Mouse (Mus musculus) MEL (cell line): Measurements from ENCODE around the gene Slc35c1. TPM values are rescaled to one million over a fixed set of nuclear protein-coding genes. Genes with fewer than 3 reads are reported as not detected.

Source experiments
- DNase-seq: peaks from one replicate; pipeline ENCODE4 v3.0.0; 2011; ENCODE audit warnings: low read depth, low spot score
- H3K27ac ChIP-seq: 2 replicates; pipeline ENCODE4 v1.5.1; 2012; ENCODE audit warnings: low read depth, mild to moderate bottlenecking, control low read depth, low read length, moderate library complexity; ENCODE audit not compliant: control insufficient read depth
- H3K27me3 ChIP-seq, 2 experiments: fragments of 150-350 bp in 1 of 2; sonication (generic) in 1 of 2; 2 replicates each; pipeline ENCODE4 v1.6.1; 2012; ENCODE audit warnings: low read length in 2 of 2, mild to moderate bottlenecking in 2 of 2, improper control_type of control experiment in 1 of 2, moderate library complexity in 1 of 2; ENCODE audit not compliant: insufficient read depth in 2 of 2, control insufficient read depth in 1 of 2
- H3K36me3 ChIP-seq, 2 experiments: 2 replicates each; pipeline ENCODE4 v1.6.1; 2012 to 2014; ENCODE audit warnings: low read length in 2 of 2, improper control_type of control experiment in 1 of 2, inconsistent platforms in 1 of 2, mild to moderate bottlenecking in 1 of 2; ENCODE audit not compliant: insufficient read depth in 2 of 2, control insufficient read depth in 1 of 2
- H3K4me1 ChIP-seq, 2 experiments: fragments of 150-350 bp in 1 of 2; sonication (generic) in 1 of 2; 2 replicates each; pipeline ENCODE4 v1.6.1; 2012; ENCODE audit warnings: low read length in 2 of 2, improper control_type of control experiment in 1 of 2, mild to moderate bottlenecking in 1 of 2; ENCODE audit not compliant: insufficient read depth in 2 of 2, control insufficient read depth in 1 of 2
- H3K4me3 ChIP-seq, 2 experiments: fragments of 150-350 bp in 1 of 2; sonication (generic) in 1 of 2; 2 replicates each; pipeline ENCODE4 v1.5.1; 2012; ENCODE audit warnings: low read depth in 2 of 2, low read length in 2 of 2, mild to moderate bottlenecking in 2 of 2, moderate library complexity in 2 of 2, control low read depth in 1 of 2, improper control_type of control experiment in 1 of 2; ENCODE audit not compliant: control insufficient read depth in 1 of 2, insufficient read depth in 1 of 2
- H3K79me2 ChIP-seq: 2 replicates; pipeline ENCODE4 v1.6.1; 2012; ENCODE audit warnings: mild to moderate bottlenecking, low read length, moderate library complexity; ENCODE audit not compliant: control insufficient read depth, poor library complexity, insufficient read depth
- H3K9ac ChIP-seq: 2 replicates; pipeline ENCODE4 v1.6.1; 2012; ENCODE audit warnings: low read depth, mild to moderate bottlenecking, control low read depth, low read length, moderate library complexity; ENCODE audit not compliant: control insufficient read depth, poor library complexity, severe bottlenecking
- H3K9me3 ChIP-seq: fragments of 150-350 bp; sonication (generic); replicated peaks from 2 replicates; pipeline ENCODE4 v1.6.1; 2012; ENCODE audit warnings: mild to moderate bottlenecking, low read length, improper control_type of control experiment, moderate library complexity; ENCODE audit not compliant: insufficient read depth
- BHLHE40 ChIP-seq: IDR thresholded peaks from 2 replicates; pipeline ENCODE4 v1.6.1; 2012; ENCODE audit warnings: low read depth, mild to moderate bottlenecking, inconsistent platforms, low read length, improper control_type of control experiment, borderline replicate concordance
- ELF1 ChIP-seq: IDR thresholded peaks from 2 replicates; pipeline ENCODE4 v1.6.1; 2014; ENCODE audit warnings: low read depth, mild to moderate bottlenecking, inconsistent platforms, low read length, improper control_type of control experiment, moderate library complexity
- ETS1 ChIP-seq: IDR thresholded peaks from 2 replicates; pipeline ENCODE4 v1.6.1; 2012; ENCODE audit warnings: low read depth, mild to moderate bottlenecking, inconsistent platforms, low read length, improper control_type of control experiment, moderate library complexity
- GABPA ChIP-seq: IDR thresholded peaks from 2 replicates; pipeline ENCODE4 v1.6.1; 2012; ENCODE audit warnings: low read depth, mild to moderate bottlenecking, inconsistent platforms, low read length, improper control_type of control experiment, moderate library complexity
- GATA1 ChIP-seq: IDR thresholded peaks from 2 replicates; pipeline ENCODE4 v1.6.1; 2011; ENCODE audit warnings: low read depth, low read length, improper control_type of control experiment
- MAFK ChIP-seq: IDR thresholded peaks from 2 replicates; pipeline ENCODE4 v1.6.1; 2011; ENCODE audit warnings: low read depth, mild to moderate bottlenecking, low read length, improper control_type of control experiment, borderline replicate concordance
- MAZ ChIP-seq: IDR thresholded peaks from 2 replicates; pipeline ENCODE4 v1.6.1; 2012; ENCODE audit warnings: low read depth, mild to moderate bottlenecking, inconsistent platforms, low read length, improper control_type of control experiment
- MEF2A ChIP-seq: IDR thresholded peaks from 2 replicates; pipeline ENCODE4 v1.6.1; 2014; ENCODE audit warnings: low read depth, mild to moderate bottlenecking, inconsistent platforms, low read length, improper control_type of control experiment; ENCODE audit not compliant: poor library complexity, insufficient replicate concordance, severe bottlenecking; ENCODE audit errors: extremely low read depth
- MYB ChIP-seq: IDR thresholded peaks from 2 replicates; pipeline ENCODE4 v1.6.1; 2011; ENCODE audit warnings: mild to moderate bottlenecking, low read depth, low read length, improper control_type of control experiment
- MYC ChIP-seq: IDR thresholded peaks from 2 replicates; pipeline ENCODE4 v1.6.1; 2011; ENCODE audit warnings: low read depth, mild to moderate bottlenecking, low read length, improper control_type of control experiment, moderate library complexity
- NRF1 ChIP-seq: IDR thresholded peaks from 2 replicates; pipeline ENCODE4 v1.6.1; 2014; ENCODE audit warnings: low read depth, mild to moderate bottlenecking, inconsistent platforms, low read length, improper control_type of control experiment, moderate library complexity; ENCODE audit not compliant: poor library complexity, insufficient read depth, severe bottlenecking
- POLR2A ChIP-seq, 2 experiments: IDR thresholded peaks; 2 replicates each; pipeline ENCODE4 v1.6.1; 2011 to 2012; ENCODE audit warnings: low read length in 2 of 2, mild to moderate bottlenecking in 2 of 2, control low read depth in 1 of 2, improper control_type of control experiment in 1 of 2, low read depth in 1 of 2, moderate library complexity in 1 of 2; ENCODE audit not compliant: control insufficient read depth in 1 of 2, insufficient read depth in 1 of 2, poor library complexity in 1 of 2
- SIN3A ChIP-seq: IDR thresholded peaks from 2 replicates; pipeline ENCODE4 v1.6.1; 2012; ENCODE audit warnings: low read length, improper control_type of control experiment, inconsistent platforms
- SMC3 ChIP-seq: IDR thresholded peaks from 2 replicates; pipeline ENCODE4 v1.6.1; 2011; ENCODE audit warnings: low read depth, low read length, improper control_type of control experiment
- TCF12 ChIP-seq: IDR thresholded peaks from 2 replicates; pipeline ENCODE4 v1.6.1; 2014; ENCODE audit warnings: low read depth, mild to moderate bottlenecking, inconsistent platforms, low read length, improper control_type of control experiment, moderate library complexity
- UBTF ChIP-seq: IDR thresholded peaks from 2 replicates; pipeline ENCODE4 v1.6.1; 2012; ENCODE audit warnings: low read depth, mild to moderate bottlenecking, inconsistent platforms, low read length, improper control_type of control experiment, moderate library complexity, borderline replicate concordance; ENCODE audit not compliant: insufficient read depth
- USF2 ChIP-seq, 2 experiments: IDR thresholded peaks; 2 replicates each; pipeline ENCODE4 v1.6.1; 2011 to 2012; ENCODE audit warnings: improper control_type of control experiment in 2 of 2, low read length in 2 of 2, borderline replicate concordance in 1 of 2, inconsistent platforms in 1 of 2, low read depth in 1 of 2, mild to moderate bottlenecking in 1 of 2; ENCODE audit not compliant: insufficient read depth in 1 of 2
- ZMIZ1 ChIP-seq: IDR thresholded peaks from 2 replicates; pipeline ENCODE4 v1.6.1; 2012; ENCODE audit warnings: low read depth, mild to moderate bottlenecking, inconsistent platforms, low read length, improper control_type of control experiment, moderate library complexity
- polyA plus RNA-seq, 2 experiments: library from polyadenylated mRNA; stranded (reverse) in 1 of 2; unstranded in 1 of 2; fragments of >175 nt in 1 of 2; fragments of >200 nt in 1 of 2; gene quantifications; 2 replicates each; pipeline versions ENCODE4 v1.2.1 to v1.2.4; 2012; ENCODE audit warnings: low replicate concordance in 2 of 2, low read depth in 1 of 2; ENCODE audit not compliant: insufficient read length in 2 of 2, insufficient read depth in 1 of 2, missing spikeins in 1 of 2
- total RNA-seq: library from RNA; depleted of rRNA; stranded (reverse); fragments of 300-350 nt; gene quantifications from 2 replicates; pipeline ENCODE4 v1.2.3, GENCODE M21; 2012

Gene Slc35c1
- total and polyA plus RNA-seq, 3 experiments = 16.8 to 64.5 TPM; not detected in 1

GRCm38 (mm10) chr2:92444376-92444775, 16.0 kb downstream of the Slc35c1 start (continued):
- TF ChIP-seq ELF1 (0 out of 2 replicates have a peak, but pooled peaks have one; percentile 31), MEF2A (no peak), USF2 (IDR thresholded peaks at IDR 0.05; ENCODE audit: borderline replicate concordance in 1 of 2, insufficient read depth in 1 of 2, low read depth in 1 of 2, low read length in 2 of 2) (no peak), ZMIZ1 (no peak), MYB (peak; percentile 88), POLR2A (IDR thresholded peaks at IDR 0.05; ENCODE audit: control insufficient read depth in 1 of 2, insufficient read depth in 1 of 2, low read depth in 1 of 2, low read length in 2 of 2, poor library complexity in 1 of 2) (no peak), TCF12 (peak; percentile 99)
- TF ChIP-seq, all 39 proteins: peak for 18

- H3K27me3 ChIP-seq = no peaks in the 10 kb centered on the region
- peaks cover 0 to 45% of the 10 kb centered on the region in 2 experiments; a peak in 2 of 4 replicates for H3K36me3 ChIP-seq
- H3K9me3 ChIP-seq = no peaks in the 10 kb centered on the region
- no peak overlapping the region for H3K4me3 ChIP-seq
- no peak for TF ChIP-seq SMC3
- no peak overlapping the region for H3K9ac ChIP-seq
- peaks cover 20 to 59% of the 10 kb centered on the region in 2 experiments for H3K4me1 ChIP-seq
- peak overlapping the region; percentile 75 for H3K27ac ChIP-seq
- DNase-seq = no peak
- H3K79me2 ChIP-seq = no peaks in the 10 kb centered on the region
Observed at GRCm38 (mm10) chr2:92443313-92443712, 17.0 kb downstream of the Slc35c1 start.

GRCm38 (mm10) chr2:92442419-92443001, 17.8 kb downstream of the Slc35c1 start:
- peak; percentile 49 for DNase-seq
- Histone ChIP-seq H3K79me2 (no peaks in the 10 kb centered on the region), H3K4me1 (peaks cover 20 to 61% of the 10 kb centered on the region in 2 experiments), H3K9me3 (no peaks in the 10 kb centered on the region), H3K27ac (no peak overlapping the region), H3K27me3 (no peaks in the 10 kb centered on the region), H3K9ac (no peak overlapping the region)
- TF ChIP-seq MAZ (no peak), NRF1 (no peak), MYB (no peak), GATA1 (no peak), SIN3A (no peak), MAFK (no peak), BHLHE40 (no peak), POLR2A (IDR thresholded peaks at IDR 0.05; ENCODE audit: control insufficient read depth in 1 of 2, insufficient read depth in 1 of 2, low read depth in 1 of 2, low read length in 2 of 2, poor library complexity in 1 of 2) (no peak), ETS1 (no peak), GABPA (no peak), SMC3 (no peak), MYC (no peak), UBTF (no peak)
- TF ChIP-seq, all 39 proteins: peak for 0
- no peak overlapping the region for H3K4me3 ChIP-seq
- peaks cover 0 to 48% of the 10 kb centered on the region in 2 experiments; a peak in 2 of 4 replicates for H3K36me3 ChIP-seq
